Mouse (Mus musculus) hindlimb bud, embryonic 11.5 days (tissue): Measurements from ENCODE around the gene Shroom1.
A peak's percentile ranks its signal among the peaks of the same experiment; 100 is the strongest.
"Not testable (repeated sequence)": the region's sequence is repeated elsewhere in the genome, so short reads cannot be mapped to it uniquely, and the experiment has no call there.

Experiments
- DNase-seq: peaks from one replicate; pipeline ENCODE4 v3.0.0-alpha.2; 2012; ENCODE audit warnings: low read depth, low spot score; ENCODE audit errors: extremely low spot score

Gene Shroom1

DNA sequence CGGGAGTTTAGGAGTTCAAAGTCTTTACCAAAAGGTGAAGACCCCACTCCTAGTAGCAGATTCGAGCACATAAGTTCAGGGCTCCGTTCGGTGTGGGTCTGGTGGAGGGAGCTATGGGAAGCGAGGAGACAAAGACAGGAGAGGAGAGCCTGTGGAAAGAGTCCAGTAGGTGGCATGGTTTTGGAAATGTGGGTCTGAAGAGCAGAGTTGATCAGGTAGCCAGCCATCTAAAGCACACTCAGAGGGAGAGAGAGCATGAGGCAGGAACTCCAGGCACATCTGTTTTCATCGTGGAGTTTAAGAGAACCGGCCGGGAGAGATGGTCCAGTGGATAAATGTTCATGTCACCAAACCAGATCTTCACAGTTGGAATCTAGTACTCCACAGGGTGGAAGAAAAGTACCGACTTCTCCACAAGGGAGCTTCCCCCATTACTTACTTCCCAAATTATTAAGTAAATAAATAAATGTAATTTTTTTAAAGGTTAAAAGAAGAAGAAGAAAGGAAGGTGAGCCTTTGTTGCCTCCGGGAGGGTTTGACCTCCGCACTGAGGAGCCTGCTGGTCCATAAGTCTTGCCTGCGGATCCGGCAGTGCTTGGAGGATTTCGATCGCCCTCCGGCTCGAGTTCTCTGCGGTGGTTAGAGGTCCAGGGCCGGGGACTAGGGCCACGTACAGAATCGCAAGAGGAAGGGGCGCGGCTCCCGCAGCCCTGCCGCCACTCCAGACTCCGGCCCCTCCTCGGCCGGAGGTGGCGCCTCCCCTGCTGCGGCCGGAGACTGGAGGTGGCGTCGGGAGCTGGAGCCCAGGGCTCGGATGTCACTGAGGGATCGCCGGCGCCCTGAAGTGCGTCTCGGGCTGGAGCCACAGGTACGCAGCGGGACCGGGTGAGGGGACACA is at the start of gene Shroom1, which contains the start of gene Gm10447:
Gene Shroom1, plus strand, starts transcription at position 732 of the 898 bp plus-strand sequence.
Gene Gm10447, minus strand, starts transcription at position 637 of the 898 bp plus-strand sequence.
- no peak for DNase-seq

DNA sequence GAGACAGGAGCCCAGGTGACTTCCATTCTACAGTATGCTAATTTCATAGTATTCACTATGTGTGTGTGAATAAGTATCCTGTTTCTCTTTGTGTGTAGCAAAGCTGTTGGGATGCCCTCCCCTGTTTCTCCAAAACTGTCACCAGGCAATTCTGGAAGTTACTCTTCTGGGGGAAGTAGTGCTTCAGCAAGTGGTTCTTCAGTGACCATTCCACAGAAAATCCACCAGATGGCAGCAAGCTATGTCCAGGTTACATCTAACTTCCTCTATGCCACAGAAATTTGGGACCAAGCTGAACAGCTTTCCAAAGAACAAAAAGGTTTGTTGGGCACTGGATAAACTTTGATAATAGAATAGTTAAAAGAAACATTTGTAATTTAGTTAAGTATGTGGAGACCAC is 45.3 kb upstream of the Shroom1 start:
- DNase-seq: no peak

DNA sequence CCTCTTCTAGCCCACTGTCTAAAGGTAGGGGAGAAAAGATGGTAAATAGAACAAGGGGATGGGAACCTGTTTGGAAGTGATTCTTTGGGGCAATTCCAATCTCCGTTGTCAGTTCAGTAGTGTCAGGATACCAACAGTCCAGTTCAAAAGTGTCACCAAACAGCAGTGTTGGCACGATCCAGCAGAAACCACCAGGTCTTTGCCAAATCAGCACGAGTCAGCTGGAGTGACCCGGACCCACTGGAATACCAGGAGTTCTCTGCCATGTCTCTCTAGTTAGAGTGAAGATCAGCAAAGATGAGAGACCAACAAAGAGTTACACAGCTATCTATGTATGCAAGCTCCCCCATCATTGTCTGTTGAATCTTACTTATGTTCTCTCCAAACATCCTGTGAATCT is 43.1 kb upstream of the Shroom1 start:
- no peak for DNase-seq

DNA sequence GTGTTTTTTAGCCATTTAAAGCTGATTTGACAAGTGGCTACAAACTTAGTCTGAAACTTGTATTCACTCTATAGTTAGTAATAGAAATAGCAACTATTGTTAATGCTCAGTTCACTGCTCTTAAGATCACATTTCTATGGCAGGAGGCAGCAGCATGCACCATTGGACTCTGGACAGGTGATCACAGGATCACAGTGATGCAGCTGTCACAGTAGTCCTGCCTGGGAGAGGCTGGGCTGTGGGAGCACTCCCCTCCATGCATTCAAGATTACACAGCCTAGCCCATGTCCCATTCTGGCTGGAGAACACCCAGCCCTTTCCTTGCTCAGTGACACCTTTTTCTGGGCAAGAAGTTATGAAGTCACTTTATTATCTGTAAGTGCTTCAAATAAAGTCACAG is 39.0 kb upstream of the Shroom1 start:
- no peak for DNase-seq

DNA sequence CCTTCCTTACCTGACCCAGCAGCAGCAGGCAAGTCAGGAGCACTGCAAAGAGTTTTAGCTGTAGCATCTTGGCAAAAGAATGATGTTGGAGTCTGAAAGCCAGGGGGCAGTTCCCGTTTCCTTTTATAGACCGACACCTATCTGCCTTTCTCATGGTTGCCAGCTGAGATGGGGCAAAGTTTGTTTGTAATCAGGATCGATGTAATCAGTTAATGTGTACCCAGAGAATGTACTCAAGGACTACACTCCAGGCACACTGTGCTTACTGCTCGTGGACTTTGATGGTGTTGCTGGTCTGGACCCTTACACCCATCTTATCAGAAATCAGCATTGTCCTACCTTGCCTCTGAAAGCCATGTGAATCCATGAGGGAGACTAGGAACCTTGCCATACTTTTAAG is 34.0 kb upstream of the Shroom1 start, which contains the start of gene Leap2:
Gene Leap2, minus strand, starts transcription at position 135 of the 400 bp plus-strand sequence.
- DNase-seq: no peak

DNA sequence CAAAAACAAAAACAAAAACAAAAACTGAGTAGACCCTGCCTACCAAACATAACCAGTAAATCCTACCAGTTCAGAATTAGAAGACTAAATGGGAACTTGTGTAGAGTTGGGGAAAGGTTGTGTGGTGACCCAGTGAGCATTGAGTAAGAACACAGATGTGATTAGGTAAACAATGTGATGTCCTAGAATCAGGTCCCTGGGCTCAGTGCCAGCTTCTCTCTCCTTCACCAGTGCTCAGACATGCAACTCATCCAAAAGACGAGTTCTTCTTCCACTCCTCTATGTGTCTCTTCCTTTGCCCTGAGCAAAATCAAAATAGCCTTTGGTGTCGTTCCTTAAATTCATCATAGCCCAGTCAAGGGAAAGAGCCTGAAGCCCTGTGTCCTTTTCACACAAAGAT is 32.2 kb upstream of the Shroom1 start:
- DNase-seq: no peak

DNA sequence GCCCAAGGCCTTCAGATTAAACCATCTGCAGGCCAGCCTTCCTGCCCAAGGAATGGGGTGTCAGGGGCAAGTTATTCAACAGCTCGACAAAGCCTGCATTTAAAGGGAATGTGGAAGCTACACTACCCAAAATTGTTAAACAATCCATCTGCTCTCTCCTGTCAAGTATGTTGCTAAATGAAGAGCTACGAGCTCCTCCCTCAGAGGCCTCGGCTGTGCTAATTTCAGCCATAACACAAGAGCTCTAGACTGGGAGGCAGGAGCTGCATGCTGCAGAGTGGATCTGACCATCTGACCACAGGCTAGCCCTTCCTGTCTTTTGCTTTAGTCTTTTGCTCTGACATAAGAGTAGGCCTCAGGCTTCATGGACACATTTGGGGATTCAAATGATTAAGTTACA is 31.8 kb upstream of the Shroom1 start:
- DNase-seq: no peak

DNA sequence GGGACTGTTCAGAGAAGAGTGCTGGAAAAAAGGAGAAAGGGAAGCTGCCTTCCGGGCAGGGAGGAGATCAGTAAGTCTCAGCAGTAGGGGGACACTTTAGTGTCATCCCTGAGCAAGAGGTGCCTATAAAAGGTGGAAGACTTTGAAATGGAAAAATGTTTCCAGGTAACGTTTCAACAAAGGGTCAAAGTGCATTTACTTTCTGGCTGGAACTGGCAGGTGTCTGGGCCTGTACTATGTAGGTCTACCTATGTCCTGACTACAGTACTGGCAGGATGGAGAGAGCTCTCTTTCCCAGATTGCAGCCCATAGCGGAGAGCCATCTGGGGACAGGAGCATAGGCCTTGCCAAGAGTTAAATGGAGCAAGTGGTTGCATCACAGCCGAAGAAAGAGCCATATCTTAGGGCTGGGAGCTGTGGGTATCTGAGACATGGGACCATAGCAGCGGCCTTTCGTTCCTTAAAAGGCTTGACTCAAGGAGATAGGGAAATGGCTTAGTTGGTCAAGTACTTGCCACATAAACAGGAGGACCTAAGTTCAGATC is 31.2 kb upstream of the Shroom1 start:
- DNase-seq: no peak

DNA sequence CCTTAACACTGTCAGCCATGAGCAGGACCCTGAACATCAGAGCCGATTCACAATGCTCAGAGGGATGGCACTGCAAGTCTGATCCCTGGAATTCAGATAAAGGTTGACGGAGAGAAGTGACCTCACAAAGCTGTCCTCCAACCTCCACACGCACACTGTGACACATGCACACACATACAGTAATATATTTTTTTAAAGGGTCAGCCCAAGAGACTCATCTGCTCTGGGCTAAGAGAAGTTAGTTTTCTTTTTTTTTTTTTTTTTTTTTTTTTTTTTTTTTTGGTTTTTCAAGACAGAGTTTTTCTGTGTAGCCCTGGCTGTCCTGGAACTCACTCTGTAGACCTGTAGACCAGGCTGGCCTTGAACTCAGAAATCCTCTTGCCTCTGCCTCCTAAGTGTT is 30.1 kb upstream of the Shroom1 start:
- not testable (repeated sequence) for DNase-seq

DNA sequence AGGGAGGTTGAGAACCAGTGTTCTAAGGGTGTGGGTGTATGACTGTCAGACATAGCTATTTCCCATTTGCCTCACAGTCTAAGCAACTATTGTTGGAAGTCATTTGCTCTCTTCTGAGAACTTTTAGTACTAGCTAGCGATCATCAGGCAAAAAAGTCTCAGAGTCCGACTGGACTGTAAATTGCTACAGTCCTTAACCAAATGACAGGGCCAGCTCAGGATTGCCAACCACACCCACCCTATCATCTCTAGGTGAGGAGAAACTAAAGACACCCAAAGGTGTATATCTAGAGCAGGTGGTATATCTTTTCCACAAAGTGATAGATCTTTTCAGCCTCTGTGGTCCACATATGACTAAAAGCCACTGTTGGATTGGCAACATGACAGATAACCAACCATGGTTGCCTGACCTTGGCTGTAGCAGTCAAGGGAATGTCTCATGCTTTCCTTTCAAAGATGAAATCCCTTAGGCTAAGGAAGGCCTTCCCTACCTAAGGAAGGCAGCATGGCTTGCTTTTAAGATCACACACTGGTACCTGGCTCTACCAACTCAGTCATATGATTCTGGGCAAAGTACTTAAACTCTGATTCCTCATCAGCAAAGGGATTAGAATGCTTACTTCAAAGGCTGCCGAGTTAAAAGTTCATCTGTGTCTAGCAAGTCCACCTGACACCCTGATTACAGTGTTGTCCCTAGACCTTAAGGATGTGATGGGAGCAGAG is 28.9 kb upstream of the Shroom1 start:
- DNase-seq: no peak

DNA sequence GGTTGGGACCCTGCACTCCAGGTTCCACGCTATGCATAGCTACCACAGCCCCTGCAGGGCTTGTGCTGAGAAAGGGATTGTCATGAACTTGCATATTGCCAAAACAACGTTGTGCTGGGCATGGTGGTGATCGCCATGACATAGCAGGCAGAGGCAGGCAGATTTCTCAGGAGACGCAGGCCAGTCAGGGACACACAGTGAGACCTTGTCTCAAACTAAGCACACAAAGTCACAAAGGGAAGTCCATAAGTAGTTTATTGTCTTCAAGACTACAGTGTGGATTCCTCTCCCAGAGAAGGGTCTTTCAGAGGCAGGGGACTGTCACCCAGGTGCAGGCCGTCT is 28.3 kb upstream of the Shroom1 start:
- DNase-seq: no peak

DNA sequence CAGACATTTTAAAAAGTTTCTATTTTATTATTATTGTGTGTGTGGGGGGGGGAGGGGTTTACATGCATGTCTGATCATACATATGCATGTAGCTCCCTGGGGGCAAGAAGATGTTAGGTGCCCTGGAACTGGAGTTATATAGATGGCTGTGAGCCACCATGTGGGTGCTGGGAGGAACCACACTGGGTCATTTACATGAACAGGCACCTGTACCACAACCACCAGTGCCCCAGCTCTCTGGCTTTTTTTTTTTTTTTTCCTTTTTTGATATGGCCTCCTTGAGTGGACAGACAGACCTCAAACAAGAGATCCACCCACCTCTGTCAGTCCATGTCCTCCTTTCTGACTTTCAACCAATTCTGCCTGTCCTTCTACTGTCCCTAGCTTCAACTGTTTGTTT is 27.8 kb upstream of the Shroom1 start:
- no peak for DNase-seq

DNA sequence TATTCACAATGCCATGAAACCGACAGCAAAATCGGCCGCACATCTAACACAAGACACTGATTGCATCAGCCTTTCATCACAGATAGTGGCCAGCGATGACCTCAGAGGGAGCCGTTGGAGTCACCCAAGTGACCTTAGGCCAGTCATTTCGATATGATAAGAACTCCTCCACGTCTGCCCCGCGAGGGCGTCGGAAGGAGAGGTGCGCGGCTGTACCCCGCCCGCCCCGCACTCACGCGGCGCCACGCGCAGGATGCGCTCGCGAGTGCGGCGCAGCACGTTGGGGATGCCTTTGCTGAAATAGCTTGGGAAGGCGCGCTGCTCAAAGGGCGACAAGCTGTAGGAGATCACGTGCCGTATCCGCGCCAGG is 26.7 kb upstream of the Shroom1 start:
- no peak for DNase-seq

DNA sequence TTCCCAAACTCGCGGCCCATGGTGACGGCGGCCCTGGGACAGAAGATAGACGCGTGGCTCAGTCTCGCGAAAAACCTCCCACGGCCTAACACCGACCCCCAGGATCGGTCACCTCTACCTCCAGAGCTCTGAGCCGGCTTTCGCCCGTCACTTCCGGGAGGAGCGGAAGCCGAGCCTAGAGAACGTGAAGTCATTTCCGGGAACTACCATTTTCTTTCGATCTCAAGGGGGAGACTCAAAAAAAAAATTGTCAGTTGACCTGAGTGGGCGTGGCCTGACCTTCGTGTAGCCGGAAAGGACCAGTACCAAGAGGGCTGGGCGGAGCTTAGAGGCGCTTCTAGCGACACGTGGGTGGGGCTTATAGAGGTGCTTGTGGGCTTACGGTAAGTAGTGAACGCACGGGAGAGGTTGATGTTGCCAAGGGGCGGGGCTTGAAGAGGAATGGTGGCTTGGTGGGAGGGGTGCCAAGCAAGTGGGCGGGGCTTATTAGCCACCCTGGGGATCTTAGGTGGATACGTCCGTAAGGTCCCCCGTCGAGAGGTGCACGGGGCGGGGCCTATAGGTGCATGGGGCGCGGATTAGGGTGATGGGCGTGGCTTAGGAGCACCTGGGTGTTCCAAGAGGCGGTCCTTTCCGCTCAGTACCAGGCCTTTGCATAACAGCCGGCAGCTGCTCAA is 26.2 kb upstream of the Shroom1 start, which contains the start of the genes Uqcrq and Gdf9:
Gene Uqcrq, minus strand, starts transcription at position 162 of the 677 bp plus-strand sequence.
Gene Gdf9, plus strand, starts transcription at position 354 of the 677 bp plus-strand sequence.
- DNase-seq: peak; percentile 98

DNA sequence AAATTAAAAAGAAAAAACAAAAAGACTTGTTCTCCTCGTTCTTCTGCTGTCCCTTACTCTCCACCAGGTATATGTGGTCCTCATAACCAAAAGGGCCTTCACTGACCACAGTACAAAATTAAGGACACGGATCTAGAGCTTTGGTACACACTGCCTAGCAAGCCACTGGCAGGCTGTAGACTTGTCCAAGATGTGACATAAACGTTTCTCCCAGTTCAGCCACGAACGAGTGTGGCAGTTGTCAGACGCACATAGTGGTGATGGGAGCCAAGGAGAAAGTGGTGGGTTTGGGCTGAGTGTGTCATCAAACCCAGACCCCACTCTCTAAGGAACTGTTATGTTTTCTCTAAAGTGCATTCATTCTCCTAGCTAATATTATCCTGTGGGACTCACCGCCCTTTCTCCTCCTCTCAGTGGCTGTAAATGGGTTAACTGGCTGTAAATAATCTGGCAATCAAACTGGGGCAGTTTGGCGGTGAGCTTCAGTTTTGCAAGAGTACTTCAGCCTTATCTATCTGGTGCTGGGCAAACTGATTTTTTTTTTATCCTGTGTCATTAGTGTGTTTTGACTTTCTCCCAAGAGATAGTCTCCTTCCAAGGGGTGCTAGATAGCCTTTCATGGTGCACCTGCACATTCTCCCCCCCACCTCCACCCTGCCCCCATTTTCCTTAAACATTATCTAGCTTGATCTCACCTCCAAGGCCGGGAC is 25.5 kb upstream of the Shroom1 start:
- no peak for DNase-seq

DNA sequence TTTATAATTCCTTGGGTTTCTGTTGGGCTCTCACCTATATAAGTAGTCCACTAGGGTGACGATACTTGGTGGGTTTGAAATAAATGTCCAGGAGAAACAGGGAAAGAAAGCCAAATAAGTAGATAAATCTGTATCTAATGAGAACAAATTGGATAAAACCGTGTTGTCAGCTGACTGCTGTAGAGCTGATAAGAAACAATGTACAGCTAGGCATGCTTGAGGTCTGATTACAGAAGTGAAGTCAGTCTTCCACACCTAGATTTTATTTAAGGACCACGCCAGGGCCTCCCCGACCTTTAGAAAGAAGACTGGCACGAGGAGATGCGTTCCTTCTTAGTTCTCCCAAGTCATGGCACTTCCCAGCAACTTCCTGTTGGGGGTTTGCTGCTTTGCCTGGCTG is 23.9 kb upstream of the Shroom1 start:
- no peak for DNase-seq

DNA sequence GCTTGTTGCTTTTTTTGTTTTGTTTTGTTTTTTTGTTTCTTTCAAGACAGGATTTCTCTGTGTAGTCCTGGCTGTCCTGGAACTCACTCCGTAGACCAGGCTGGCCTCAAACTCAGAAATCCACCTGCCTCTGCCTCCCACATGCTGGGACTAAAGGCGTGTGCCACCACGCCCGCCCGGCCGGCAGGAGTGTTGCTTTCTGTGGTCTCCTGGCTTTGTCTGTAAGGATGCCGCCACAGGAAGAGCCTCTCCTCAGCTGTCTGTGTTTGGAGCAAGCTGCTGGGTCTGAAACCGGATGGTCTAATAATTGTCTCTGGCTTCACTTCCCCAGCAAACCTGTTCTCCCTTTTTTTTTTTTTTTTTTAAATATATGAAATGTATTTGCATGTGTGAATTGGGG is 21.5 kb upstream of the Shroom1 start:
- DNase-seq: no peak

DNA sequence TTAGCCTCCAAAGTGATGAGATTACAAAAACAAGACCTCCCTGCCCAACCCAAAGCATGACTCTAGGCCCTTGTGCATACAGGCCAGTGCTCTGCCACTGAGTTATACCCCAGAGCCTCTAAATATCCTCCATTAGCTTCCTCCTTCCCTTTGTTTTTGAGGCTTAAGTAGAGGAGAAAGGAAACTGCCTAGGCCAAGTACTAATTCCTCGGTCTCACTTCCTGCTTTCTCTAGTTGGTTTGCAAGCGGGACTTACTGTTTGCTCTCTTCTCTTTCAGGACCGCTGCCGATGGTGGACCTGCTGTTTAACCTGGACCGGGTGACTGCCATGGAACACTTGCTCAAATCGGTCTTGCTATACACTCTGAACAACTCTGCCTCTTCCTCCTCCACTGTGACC is 20.7 kb upstream of the Shroom1 start:
- no peak for DNase-seq

DNA sequence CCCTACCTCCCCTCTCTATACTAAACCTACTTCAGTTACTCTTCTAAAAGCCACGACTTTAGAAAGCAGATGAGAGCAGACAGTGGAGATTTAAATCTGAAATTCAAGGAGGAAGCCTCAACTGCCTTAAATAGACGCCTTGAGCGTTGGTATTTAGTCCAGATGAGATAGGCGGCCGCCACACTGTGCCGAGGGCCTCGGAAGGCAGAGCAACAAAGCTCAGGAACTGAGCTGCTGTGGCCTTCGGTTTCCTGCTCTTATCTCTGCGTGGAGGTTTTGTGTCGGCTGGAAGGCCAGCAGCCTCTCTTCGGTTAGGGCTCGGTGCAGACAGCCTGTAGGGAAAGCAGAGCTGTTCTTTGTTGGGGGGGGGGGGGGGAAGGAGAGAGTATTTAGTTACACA is 15.1 kb upstream of the Shroom1 start:
- no peak for DNase-seq

DNA sequence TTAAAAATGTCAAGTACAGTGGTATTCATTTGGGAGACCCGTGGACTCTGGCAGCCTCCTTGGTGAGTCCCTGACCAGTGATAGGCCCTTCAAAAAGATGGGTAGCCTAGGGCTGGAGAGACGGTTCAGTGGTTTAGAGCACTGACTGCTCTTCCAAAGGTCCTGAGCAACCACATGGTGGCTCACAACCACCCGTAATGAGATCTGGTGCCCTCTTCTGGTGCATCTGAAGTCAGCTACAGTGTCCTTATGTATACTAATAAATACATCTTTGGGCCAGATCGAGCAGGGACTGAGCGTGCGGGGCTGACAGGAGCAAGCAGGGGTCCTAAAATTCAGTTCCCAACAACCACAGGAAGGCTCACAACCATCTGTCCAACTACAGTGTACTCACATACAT is 13.1 kb upstream of the Shroom1 start:
- DNase-seq: no peak

DNA sequence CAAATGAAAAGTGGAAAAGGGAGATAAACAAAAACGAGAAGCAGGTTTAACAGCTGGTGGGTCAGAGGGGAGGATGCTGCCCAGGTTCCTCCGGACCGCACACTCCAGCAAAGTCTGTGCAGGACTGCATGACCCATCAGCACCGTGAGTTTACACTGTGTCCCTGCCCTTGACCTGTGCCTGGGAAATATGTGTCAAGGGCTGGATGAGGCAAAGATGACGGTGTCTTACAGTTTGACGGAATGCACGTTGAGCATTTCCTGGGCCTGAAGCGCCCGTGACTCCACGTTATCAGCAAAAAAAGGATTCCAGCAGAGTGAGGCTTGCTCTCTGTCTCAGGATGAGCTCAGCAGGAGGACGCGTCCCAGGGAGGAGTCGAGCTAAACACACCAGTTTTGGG is 11.4 kb upstream of the Shroom1 start:
- DNase-seq: no peak
